ENCODE assay signal across 13 mouse cellular contexts in genomic region chr2:14159756-14160155, GRCm38 (mm10). TPM values are rescaled to one million over a fixed set of nuclear protein-coding genes. Genes with fewer than 3 reads are reported as not detected.
DNase-seq lines count a peak whose midpoint lies in the region; ATAC-seq and TF ChIP-seq lines count a peak whose summit lies in the region.
"Had no signal": no experiment of that assay in that cellular context is flagged by ENCODE, and none has a peak within 500 bp of the region (broad histone marks: within the 10 kb centered on the region; RNA-seq: fewer than 3 reads in every experiment).

No protein-coding gene starts in this region.

- H3K27me3 ChIP-seq in cerebellum, adult 2 months (ENCODE audit: control insufficient read depth, insufficient read depth, low read length), result no peaks in the 10 kb centered on the region
- H3K27me3 ChIP-seq in hindbrain, embryonic 16.5 days (replicated peaks; ENCODE audit: control insufficient read depth, insufficient read depth, low read length), result no peaks in the 10 kb centered on the region
- no peaks in the 10 kb centered on the region for H3K27me3 ChIP-seq in hindbrain, embryonic 12.5 days
- H3K27me3 ChIP-seq in midbrain, embryonic 14.5 days (ENCODE audit: control insufficient read depth, insufficient read depth, low read length), result no peaks in the 10 kb centered on the region
- no peaks in the 10 kb centered on the region for H3K27me3 ChIP-seq in midbrain, embryonic 10.5 days (ENCODE audit: low read depth, poor library complexity, severe bottlenecking)
- H3K27me3 ChIP-seq: heart, embryonic 12.5 days; stomach, embryonic 15.5 days had no signal

- no peaks in the 10 kb centered on the region for H3K9me3 ChIP-seq in hindbrain, embryonic 16.5 days (ENCODE audit: control insufficient read depth, low read length)
- no peaks in the 10 kb centered on the region for H3K9me3 ChIP-seq in hindbrain, embryonic 12.5 days (replicated peaks)
- no peaks in the 10 kb centered on the region for H3K9me3 ChIP-seq in midbrain, embryonic 14.5 days (ENCODE audit: control insufficient read depth, low read length)
- no peaks in the 10 kb centered on the region for H3K9me3 ChIP-seq in midbrain, embryonic 10.5 days (replicated peaks)
- H3K9me3 ChIP-seq: G1E; heart, embryonic 12.5 days; stomach, embryonic 15.5 days had no signal

- H3K27ac ChIP-seq in cerebellum, adult 2 months (ENCODE audit: insufficient read depth, low read length), result no peak overlapping the region
- no peak overlapping the region for H3K27ac ChIP-seq in hindbrain, embryonic 16.5 days (ENCODE audit: low read depth, low read length)
- H3K27ac ChIP-seq in hindbrain, embryonic 12.5 days, result no peak overlapping the region
- no peak overlapping the region for H3K27ac ChIP-seq in midbrain, embryonic 14.5 days (replicated peaks; ENCODE audit: low read depth, low read length)
- no peak overlapping the region for H3K27ac ChIP-seq in midbrain, embryonic 10.5 days (replicated peaks)
- H3K27ac ChIP-seq: stomach, embryonic 15.5 days had no signal

- H3K4me1 ChIP-seq in cerebellum, adult 2 months (ENCODE audit: control insufficient read depth, insufficient read depth, low read length), result peaks cover 7% of the 10 kb centered on the region; the same call in 1 of the 2 replicates
- no peaks in the 10 kb centered on the region for H3K4me1 ChIP-seq in hindbrain, embryonic 16.5 days (ENCODE audit: control insufficient read depth, insufficient read depth, low read depth, low read length)
- H3K4me1 ChIP-seq in hindbrain, embryonic 12.5 days, result no peaks in the 10 kb centered on the region
- no peaks in the 10 kb centered on the region for H3K4me1 ChIP-seq in midbrain, embryonic 14.5 days (ENCODE audit: control insufficient read depth, insufficient read depth, low read length)
- H3K4me1 ChIP-seq in midbrain, embryonic 10.5 days, result peaks cover under 1% of the 10 kb centered on the region; the same call in 1 of the 2 replicates
- H3K4me1 ChIP-seq: stomach, embryonic 15.5 days had no signal

- H3K4me2 ChIP-seq in hindbrain, embryonic 16.5 days (ENCODE audit: low read length), result no peak overlapping the region
- H3K4me2 ChIP-seq in hindbrain, embryonic 12.5 days (replicated peaks), result no peak overlapping the region
- no peak overlapping the region for H3K4me2 ChIP-seq in midbrain, embryonic 14.5 days (ENCODE audit: low read length)
- H3K4me2 ChIP-seq: heart, embryonic 12.5 days; stomach, embryonic 15.5 days had no signal

- H3K36me3 ChIP-seq in hindbrain, embryonic 16.5 days (ENCODE audit: control insufficient read depth, insufficient read depth, low read length), result no peaks in the 10 kb centered on the region
- H3K36me3 ChIP-seq in hindbrain, embryonic 12.5 days, result no peaks in the 10 kb centered on the region
- 0 out of 2 replicates have a peak, but pooled peaks cover 3% of the 10 kb centered on the region for H3K36me3 ChIP-seq in midbrain, embryonic 14.5 days (ENCODE audit: control insufficient read depth, insufficient read depth, low read length)
- H3K36me3 ChIP-seq in midbrain, embryonic 10.5 days, result 0 out of 2 replicates have a peak, but pooled peaks cover 5% of the 10 kb centered on the region
- H3K36me3 ChIP-seq: heart, embryonic 12.5 days had no signal

- no peak for DNase-seq in cerebellum, adult 2 months
- DNase-seq in midbrain, embryonic 14.5 days, result peak; percentile 36
- DNase-seq in midbrain, embryonic 10.5 days (ENCODE audit: low spot score), result no peak
- no peak for DNase-seq in T-cell, adult 2 months (ENCODE audit: low spot score)
- DNase-seq in embryo, embryonic 11 days, result no peak
- DNase-seq: cerebellum, adult 9-10 months had no signal

- no peak for ATAC-seq in cerebellum, adult (ENCODE audit: insufficient number of reproducible peaks, low FRiP score, low TSS enrichment)
- peak; percentile 70 for ATAC-seq in hindbrain, embryonic 16.5 days
- ATAC-seq in hindbrain, embryonic 12.5 days (ENCODE audit: low FRiP score), result no peak
- ATAC-seq in midbrain, embryonic 14.5 days (ENCODE audit: low FRiP score, low TSS enrichment), result no peak
- ATAC-seq: activated CD4-positive, CD25-positive, alpha-beta regulatory T cell, adult 4 months had no signal

- no peak overlapping the region for H3K4me3 ChIP-seq in cerebellum, adult 2 months (replicated peaks; ENCODE audit: insufficient read depth, low read depth, low read length)
- no peak overlapping the region for H3K4me3 ChIP-seq in hindbrain, embryonic 16.5 days (ENCODE audit: low read length)
- H3K4me3 ChIP-seq in hindbrain, embryonic 12.5 days, result no peak overlapping the region
- no peak overlapping the region for H3K4me3 ChIP-seq in midbrain, embryonic 14.5 days (replicated peaks; ENCODE audit: low read depth, low read length)
- H3K4me3 ChIP-seq in midbrain, embryonic 10.5 days, result no peak overlapping the region
- H3K4me3 ChIP-seq: heart, embryonic 12.5 days; stomach, embryonic 15.5 days had no signal

- H3K9ac ChIP-seq in hindbrain, embryonic 16.5 days (ENCODE audit: low read depth, low read length), result no peak overlapping the region
- H3K9ac ChIP-seq in hindbrain, embryonic 12.5 days, result no peak overlapping the region
- H3K9ac ChIP-seq in midbrain, embryonic 14.5 days (replicated peaks; ENCODE audit: low read length), result no peak overlapping the region
- H3K9ac ChIP-seq: heart, embryonic 12.5 days; stomach, embryonic 15.5 days had no signal

- TF ChIP-seq CTCF in cerebellum, adult 2 months (IDR thresholded peaks at IDR 0.05; ENCODE audit: borderline replicate concordance, insufficient read depth, low read depth, low read length), result peak; percentile 19; the same call in 1 of the 2 replicates

- 64% methylated on average over 2 of the region's 2 CpGs for WGBS in cerebellum, adult 2 months
- 77% methylated on average over 2 of the region's 2 CpGs for WGBS in hindbrain, embryonic 16.5 days
- WGBS in hindbrain, embryonic 12.5 days, result 77% methylated on average over 2 of the region's 2 CpGs
- 86% methylated on average over 2 of the region's 2 CpGs for WGBS in midbrain, embryonic 14.5 days
- 88% methylated on average over 2 of the region's 2 CpGs for WGBS in midbrain, embryonic 10.5 days

- no peak for TF ChIP-seq POLR2A in cerebellum, adult 2 months (IDR thresholded peaks at IDR 0.05; ENCODE audit: borderline replicate concordance, insufficient read depth, low read length)

RNA-seq across cellular contexts. Expression of gene Tmem236, which starts 14.6 kb away (rescaled TPM):
- 0.25 and 0.40 TPM in 2 replicates for polyA plus RNA-seq in cerebellum, adult 2 months (2012; rRNA removed)
- 0.06 and 0.30 TPM in 2 replicates for polyA plus RNA-seq in hindbrain, embryonic 16.5 days (2015; fragmentation: Nextera tagmentation; extraction: Ambion mirVana)
- 0.10 TPM in 1 of 2 replicates, not detected in the other for polyA plus RNA-seq in hindbrain, embryonic 12.5 days (2016; fragmentation: Nextera tagmentation; extraction: Ambion mirVana)
- 0.08 and 0.18 TPM in 2 replicates for polyA plus RNA-seq in midbrain, embryonic 14.5 days (2014; fragmentation: Nextera tagmentation; extraction: Ambion mirVana)
- polyA plus RNA-seq in midbrain, embryonic 10.5 days (2016; fragmentation: Nextera tagmentation; extraction: Ambion mirVana), result 0.04 TPM in 2 replicates
- polyA plus RNA-seq: activated CD4-positive, CD25-positive, alpha-beta regulatory T cell, adult 4 months; G1E had no signal
